Mouse (Mus musculus) testis, adult 2 months (tissue): ENCODE results near the gene Ferd3l.

ENCODE experiments used
- CTCF ChIP-seq: fragments of 200-500 bp; IDR thresholded peaks from 2 replicates; pipeline ENCODE4 v1.5.1; 2012; ENCODE audit warnings: low read depth, mild to moderate bottlenecking, inconsistent platforms, low read length, moderate library complexity; ENCODE audit not compliant: control insufficient read depth, insufficient read depth, insufficient replicate concordance
- POLR2A ChIP-seq: fragments of 200-500 bp; IDR thresholded peaks from 2 replicates; pipeline ENCODE4 v1.6.1; 2012; ENCODE audit warnings: low read depth, mild to moderate bottlenecking, inconsistent platforms, low read length, moderate library complexity; ENCODE audit not compliant: control insufficient read depth

DNA sequence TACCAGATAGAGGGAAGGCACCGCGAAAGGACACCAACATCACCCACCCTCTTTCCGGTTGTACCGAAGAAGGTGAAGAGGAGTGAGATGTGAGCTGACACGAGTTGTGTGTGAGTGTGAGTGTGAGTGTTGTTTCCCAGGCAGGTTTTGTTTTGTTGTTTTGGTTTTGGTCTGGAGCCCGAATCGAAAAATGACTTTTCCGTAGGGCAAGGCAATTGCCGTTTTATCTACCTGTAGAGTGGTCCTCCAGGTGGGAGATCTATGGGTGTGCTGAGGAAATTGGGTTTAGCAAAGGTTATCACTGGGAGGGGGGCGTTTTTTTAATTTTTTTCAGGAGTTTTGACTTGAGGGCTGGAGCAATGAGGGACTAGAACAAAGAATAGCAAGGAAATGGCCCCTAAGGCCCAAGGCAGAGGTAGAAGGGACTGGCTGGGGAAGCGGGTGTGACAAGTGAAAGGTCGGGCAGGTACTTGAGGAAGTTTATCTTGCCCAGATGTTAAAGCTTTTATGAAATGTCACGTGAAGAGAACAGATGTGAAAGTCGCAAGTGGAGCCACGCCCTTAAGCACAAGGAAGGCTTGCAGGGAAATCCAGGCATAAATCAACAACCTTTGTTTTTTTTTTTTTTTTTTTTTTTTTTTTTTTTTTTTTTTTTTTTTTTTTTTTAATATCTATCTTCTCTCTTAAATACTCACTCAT lies 35.6 kb downstream of the Ferd3l start:
- TF ChIP-seq CTCF (no peak), POLR2A (no peak)
